Mouse (Mus musculus) right cerebral cortex, postnatal 10 days (tissue): ENCODE data around the gene Cuta.
"Not testable (repeated sequence)": the region's sequence is repeated elsewhere in the genome, so short reads cannot be mapped to it uniquely, and the experiment has no call there.

ENCODE experiments used
- DNase-seq, 2 experiments: peaks; one replicate each; pipeline ENCODE4 v3.0.0; 2021; ENCODE audit warnings: low spot score in 2 of 2

Gene Cuta

DNA sequence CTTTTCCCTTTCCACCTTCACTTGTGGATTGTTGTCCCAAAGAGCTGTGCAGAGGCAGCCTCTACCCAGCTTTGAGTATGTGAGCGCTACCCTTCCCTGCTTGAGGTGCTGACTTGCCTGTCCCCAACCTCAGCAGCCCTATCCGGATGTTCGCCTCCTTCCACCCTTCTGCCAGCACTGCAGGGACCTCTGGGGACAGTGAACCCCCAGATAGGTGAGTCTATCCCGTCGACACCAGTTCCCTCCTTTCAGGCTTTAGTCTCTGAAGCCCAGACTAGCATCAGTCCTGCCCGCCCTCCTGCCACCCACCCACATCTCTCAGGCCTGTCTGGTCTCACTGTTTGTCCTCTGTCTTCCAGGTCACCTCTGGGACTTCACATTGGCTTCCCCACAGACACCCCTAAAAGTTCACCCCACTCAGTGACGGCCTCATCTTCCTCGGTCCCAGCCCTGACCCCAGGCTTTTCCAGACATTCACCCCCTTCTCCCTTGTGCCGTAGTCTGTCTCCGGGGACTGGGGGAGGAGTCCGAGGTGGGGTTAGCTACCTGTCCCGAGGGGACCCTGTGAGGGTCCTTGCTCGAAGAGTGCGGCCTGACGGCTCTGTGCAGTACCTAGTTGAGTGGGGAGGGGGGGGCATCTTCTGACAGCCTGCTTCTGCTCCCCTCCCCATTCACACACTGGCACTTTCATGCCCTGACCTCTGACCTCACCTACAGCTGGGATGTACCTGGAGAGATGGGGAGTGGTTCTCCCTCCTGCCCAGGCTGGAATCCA, 2.3 kb downstream of the Cuta start:
- peak; percentile 27 to 44 for DNase-seq

- peak; percentile 25 to 35 for DNase-seq
These were observed 2.9 kb downstream of the Cuta start for GRCm38 (mm10) chr17:26936453-26936852.

DNA sequence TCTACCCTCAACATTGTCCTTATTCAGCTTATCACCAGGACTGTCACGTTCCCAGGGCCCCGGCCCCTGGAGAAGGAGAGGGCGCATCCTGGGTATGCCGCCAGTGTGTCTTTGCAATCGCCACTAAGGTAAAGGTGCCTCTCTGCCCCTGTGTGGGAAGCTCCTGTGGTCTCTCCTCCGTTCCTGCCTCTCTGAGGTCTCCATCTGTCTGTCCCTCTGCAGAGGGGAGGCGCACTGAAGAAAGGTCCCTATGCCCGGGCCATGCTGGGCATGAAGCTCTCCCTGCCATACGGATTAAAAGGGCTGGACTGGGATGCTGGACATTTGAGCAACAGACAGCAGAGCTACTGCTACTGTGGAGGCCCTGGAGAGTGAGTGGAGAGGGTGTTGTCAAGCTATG, 4.3 kb downstream of the Cuta start:
- peak in 1 of 2 experiments; percentile 32 for DNase-seq

DNA sequence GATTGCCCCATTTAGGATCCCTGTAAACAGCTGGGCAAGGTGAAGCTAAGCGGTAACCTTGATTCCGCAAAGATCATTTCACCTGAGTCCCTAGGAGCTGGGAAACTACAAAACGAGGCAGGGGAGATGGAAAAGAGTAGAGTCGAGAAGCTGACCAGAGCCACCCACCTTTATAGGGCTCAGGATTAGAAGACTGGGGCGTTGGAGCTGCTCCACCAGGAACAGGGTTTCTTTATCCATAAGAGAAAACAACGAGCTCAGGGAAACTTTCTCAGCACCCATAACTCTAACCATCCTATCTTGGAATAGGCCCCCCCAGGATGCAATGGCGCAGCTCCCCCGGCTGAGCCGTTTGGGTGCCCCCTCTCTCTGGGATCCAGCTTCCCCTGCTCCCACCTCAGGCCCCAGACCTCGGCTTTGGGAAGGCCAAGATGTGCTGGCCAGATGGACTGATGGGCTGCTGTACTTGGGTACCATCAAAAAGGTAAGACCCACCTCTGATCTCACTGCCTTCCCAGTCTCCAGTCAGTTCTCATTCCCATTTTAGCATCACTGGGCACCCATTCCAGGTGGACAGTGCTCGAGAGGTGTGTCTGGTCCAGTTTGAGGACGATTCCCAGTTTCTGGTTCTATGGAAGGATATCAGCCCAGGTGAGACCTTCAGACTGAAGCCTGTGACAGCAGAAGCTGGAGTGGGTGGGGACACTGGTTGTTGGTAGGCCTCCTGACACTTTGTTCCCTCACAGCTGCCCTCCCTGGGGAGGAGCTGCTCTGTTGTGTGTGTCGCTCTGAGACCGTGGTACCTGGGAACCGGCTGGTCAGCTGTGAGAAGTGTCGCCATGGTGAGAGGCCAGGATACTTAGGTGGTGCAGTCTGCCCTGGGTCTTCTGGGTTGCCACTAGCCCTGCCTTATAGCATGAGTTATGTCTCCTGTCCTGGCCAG, 5.2 kb downstream of the Cuta start:
- no peak for DNase-seq

- DNase-seq = peak in 1 of 2 experiments; percentile 41
These were observed 6.0 kb downstream of the Cuta start for GRCm38 (mm10) chr17:26933419-26933818.

GRCm38 (mm10) chr17:26932839-26933398, 6.5 kb downstream of the Cuta start, which contains the start of gene Phf1:
Phf1 (plus strand) TSS chr17:26933052.
- DNase-seq = peak; percentile 95

- peak; percentile 71 to 72 for DNase-seq
These were observed 7.6 kb downstream of the Cuta start for GRCm38 (mm10) chr17:26931795-26932194.

DNA sequence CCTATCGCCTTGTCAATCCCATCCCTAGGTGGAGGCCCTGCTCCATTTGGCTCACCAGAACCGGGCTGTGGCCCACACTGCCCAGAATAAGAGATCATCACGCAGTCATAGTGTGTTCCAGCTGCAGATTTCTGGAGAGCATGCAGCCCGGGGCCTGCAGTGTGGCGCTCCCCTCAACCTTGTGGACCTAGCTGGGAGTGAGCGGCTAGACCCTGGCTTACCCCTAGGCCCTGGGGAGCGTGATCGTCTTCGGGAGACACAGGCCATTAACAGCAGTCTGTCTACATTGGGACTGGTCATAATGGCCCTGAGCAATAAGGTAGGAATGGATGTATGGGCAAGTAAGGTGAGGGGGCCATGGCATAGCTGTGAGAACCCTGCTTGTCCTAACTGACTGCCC, 14.0 kb downstream of the Cuta start:
- not testable (repeated sequence) for DNase-seq

- DNase-seq = not testable (repeated sequence)
These were observed 17.0 kb downstream of the Cuta start for GRCm38 (mm10) chr17:26922368-26922767.

DNA sequence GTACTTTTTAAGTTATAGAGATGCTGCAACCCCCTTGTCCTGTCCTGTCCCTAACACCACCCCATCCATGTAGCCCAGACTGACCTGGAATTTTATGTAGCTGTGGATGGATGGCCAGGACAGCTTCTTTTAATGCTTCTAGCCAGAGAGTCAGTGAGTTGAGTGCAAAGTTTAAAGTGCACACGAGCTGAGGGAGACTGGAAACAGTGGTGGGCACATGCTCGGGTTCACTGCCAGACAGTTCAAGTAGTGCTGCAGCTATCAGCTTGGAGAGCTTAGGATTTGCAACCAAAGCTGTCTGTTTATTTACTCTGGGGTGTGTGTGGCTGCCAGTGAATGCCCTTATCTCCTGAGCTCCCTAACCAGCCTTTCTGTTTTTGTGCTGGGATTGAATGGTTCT, 19.9 kb downstream of the Cuta start:
- not testable (repeated sequence) for DNase-seq

DNA sequence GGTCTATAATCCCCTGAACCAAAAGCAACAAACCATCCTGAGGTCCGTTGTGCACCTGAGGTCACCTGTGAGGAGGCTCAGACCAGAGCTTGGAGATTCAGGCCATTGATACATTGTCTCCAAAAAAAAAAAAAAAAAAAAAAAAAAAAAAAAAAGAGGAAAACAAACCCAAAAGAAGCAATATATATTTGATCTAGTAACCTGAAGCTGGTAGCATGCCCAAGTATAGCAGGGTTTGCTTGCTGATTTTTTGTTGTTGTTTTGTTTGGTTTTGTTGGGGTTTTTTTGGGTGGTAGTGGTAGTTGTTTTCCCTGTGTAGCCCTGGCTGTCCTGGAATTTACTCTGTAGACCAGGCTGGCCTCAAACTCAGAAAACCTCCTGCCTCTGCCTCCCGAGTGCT, 21.0 kb downstream of the Cuta start:
- no peak for DNase-seq

DNA sequence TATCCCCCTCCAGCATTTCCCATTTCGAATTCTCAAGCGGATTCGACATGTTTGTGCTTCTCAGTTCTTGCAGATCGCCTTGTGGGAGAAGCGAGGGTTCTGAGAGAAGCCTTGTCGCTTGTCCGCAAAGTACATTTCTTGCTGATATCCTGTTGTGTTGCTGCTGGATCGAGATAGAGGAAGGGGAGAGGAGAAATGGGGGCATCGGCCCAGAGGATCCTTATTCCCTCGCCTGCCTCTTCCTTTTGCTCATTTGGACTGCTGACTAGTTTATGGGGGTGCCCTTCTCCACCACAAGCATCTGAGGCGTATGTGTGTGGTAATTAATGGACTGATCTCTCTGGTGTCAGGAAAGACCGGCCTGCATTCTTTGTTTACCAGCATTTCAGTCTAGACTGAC, 21.8 kb downstream of the Cuta start:
- not testable (repeated sequence) for DNase-seq

DNA sequence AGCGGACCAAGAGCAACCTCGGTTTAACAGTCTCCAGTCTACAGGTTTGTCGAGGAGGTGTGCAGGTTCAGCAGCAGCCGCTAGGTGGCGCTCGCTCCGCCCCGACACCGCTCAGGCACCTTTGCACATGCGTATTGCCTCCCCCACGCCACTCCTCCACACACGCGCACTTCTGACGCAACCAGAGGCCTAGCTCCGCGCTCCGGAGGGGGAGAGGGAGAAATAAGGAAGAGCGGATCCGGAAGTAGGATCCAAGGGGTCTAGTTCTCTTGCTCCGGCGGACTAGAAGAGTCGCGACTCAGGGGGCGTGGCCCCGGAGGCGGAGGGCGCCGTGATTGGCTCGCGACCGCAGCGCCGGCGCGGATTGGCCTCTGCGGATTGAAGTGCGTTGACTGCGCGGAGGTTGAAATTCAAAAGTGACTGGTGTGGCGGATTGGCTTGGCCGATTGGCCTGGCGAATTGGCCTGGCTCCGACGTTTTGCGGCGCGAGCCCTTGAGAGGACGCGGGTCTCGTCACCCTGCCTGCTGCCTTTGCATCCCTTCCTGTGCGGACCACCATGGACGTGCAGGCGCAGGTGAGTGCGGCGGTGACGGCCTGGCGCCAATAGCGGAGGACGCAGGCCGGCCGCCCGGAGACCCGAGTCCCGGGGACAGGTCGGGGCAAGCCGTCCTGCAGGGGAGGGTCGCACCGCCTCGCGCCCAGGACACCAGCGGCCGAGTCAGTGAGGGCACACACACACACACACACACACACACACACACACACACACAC, 22.5 kb downstream of the Cuta start, which contains the start of gene Kifc5b:
Kifc5b (plus strand) TSS at position 381 of the 772 bp plus-strand sequence.
- DNase-seq = peak; percentile 100

DNA sequence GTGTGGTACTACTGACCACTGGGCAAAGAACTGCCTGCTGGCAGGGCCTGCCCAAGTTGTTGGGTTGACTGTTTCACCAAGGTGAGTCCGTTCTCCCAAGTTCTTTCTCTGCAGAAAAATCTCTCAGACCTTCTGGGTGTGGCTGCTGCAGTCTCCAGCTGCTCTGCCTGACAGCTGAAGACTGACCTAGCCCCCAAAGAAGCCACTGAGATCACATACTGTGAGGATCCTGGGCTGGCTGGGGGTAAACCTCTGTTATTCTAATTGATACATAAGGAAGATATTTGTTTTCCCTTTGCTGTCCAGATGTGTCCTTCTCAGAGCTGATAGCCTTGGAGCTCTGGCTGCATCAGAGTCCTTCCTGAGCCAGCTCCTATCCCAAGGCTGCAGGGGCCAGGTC, 24.1 kb downstream of the Cuta start:
- no peak for DNase-seq

GRCm38 (mm10) chr17:26907506-26907905, 31.9 kb downstream of the Cuta start:
- DNase-seq = peak; percentile 53 to 56

- no peak for DNase-seq
These were observed 35.0 kb downstream of the Cuta start for GRCm38 (mm10) chr17:26904320-26904719.

- no peak for DNase-seq
These were observed 38.5 kb downstream of the Cuta start for GRCm38 (mm10) chr17:26900916-26901315.

DNA sequence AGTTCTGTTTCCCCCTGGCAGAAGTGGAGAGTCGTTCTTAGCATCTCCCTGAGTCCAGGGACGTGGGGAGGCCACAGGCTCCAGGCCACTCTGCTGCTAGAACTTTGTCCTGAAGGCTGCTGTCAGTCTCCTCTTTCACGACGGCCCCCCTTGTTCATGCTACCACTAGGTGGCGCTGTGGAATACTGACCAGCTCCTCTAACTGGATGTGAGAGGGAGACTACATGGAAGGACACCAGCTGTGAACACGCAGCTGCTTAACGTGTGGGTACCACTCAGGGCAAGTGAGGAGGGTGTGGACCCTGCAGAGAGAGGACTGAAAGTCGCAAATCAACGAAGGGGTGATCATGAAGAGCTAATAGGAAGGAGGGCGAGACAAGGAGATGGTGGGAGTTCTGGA, 43.8 kb downstream of the Cuta start:
- peak; percentile 54 to 68 for DNase-seq

- peak; percentile 53 to 68 for DNase-seq
These were observed 45.0 kb downstream of the Cuta start for GRCm38 (mm10) chr17:26894342-26894741.

GRCm38 (mm10) chr17:26893492-26893891, 45.9 kb downstream of the Cuta start:
- no peak for DNase-seq

DNA sequence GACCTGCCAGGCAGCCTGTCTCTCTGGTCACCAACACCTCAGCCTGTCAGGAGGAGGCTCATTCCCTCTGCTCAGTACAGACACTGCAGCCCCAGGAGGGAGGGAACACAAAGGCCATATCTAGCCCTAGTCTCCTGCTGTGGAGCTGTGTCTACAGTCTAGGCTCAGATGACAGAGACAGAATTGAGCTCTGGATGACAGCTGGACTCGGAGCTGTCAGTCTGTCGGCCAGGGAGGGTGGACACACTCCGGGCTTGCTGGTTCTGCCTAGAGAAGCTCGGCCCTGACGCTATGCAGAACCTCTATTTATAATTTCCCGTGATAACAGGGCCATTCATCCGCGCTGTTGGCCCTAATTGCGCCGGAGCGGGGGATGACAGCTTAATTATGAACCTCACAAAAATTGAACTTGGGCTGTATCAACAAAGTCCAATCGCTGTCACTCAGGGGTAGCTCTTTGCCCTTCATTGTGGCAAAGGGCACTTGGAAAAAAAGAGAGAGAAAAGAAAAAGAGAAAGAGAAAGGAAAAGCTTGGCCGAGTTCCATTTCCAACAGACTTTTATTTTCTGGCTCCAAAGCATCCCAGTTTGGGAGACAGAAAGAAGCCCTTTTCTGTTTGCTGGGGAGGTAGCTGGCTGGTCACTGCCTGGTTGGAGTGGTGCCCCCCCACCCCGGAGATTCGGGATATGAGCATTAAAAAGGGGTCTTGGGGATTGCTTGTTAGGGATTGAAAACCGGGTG, 46.6 kb downstream of the Cuta start:
- DNase-seq = no peak
